Mouse (Mus musculus) adrenal gland, adult 18-20 months (tissue): ENCODE data around the gene Plpp4. TPM values are rescaled to one million over a fixed set of nuclear protein-coding genes. Genes with fewer than 3 reads are reported as not detected.

ENCODE experiments used
- DNase-seq, 2 experiments: peaks; one replicate each; pipeline ENCODE4 v3.0.0; 2021 to 2022; ENCODE audit warnings: low spot score in 2 of 2
- long read RNA-seq, 2 experiments: library from polyadenylated mRNA; stranded (forward); transcript quantifications; one replicate each; pipeline ENCODE4 v2.0.0; 2021
- total RNA-seq, 2 experiments: library from RNA; stranded (reverse); gene quantifications; 1 replicate in 1 of 2; 2 replicates in 1 of 2; pipeline ENCODE4 v1.2.3; 2021

The Plpp4 gene
- not detected for total RNA-seq
- long read RNA-seq, experiment 1, result 0 reads
- long read RNA-seq, experiment 2, result 0 reads

- peak in 1 of 2 experiments; percentile 10 for DNase-seq
Measured at GRCm38 (mm10) chr7:129256621-129257373, at the start of gene Plpp4. Gene Plpp4 (plus strand): TSS chr7:129257031.

- no peak for DNase-seq
Measured at GRCm38 (mm10) chr7:129215926-129216543, 40.8 kb upstream of the Plpp4 start.

- DNase-seq, result no peak
Measured at GRCm38 (mm10) chr7:129216547-129217195, 40.2 kb upstream of the Plpp4 start.

- DNase-seq, result no peak
Measured at GRCm38 (mm10) chr7:129220948-129221347, 35.9 kb upstream of the Plpp4 start.

- DNase-seq, result no peak
Measured at GRCm38 (mm10) chr7:129221649-129222048, 35.2 kb upstream of the Plpp4 start.

GRCm38 (mm10) chr7:129235410-129235809 is 21.4 kb upstream of the Plpp4 start:
- no peak for DNase-seq

- DNase-seq, result no peak
Measured at GRCm38 (mm10) chr7:129235995-129236394, 20.8 kb upstream of the Plpp4 start.

GRCm38 (mm10) chr7:129250981-129251380 is 5.8 kb upstream of the Plpp4 start:
- DNase-seq, result no peak

GRCm38 (mm10) chr7:129253406-129253805 is 3.4 kb upstream of the Plpp4 start:
- DNase-seq, result no peak

GRCm38 (mm10) chr7:129254126-129254525 is 2.7 kb upstream of the Plpp4 start:
- DNase-seq, result no peak

GRCm38 (mm10) chr7:129255406-129255805 is 1.4 kb upstream of the Plpp4 start:
- no peak for DNase-seq

GRCm38 (mm10) chr7:129257374-129258018 is 665 bp downstream of the Plpp4 start:
- no peak for DNase-seq

GRCm38 (mm10) chr7:129258331-129258730 is 1.5 kb downstream of the Plpp4 start:
- DNase-seq, result no peak

GRCm38 (mm10) chr7:129259195-129259594 is 2.4 kb downstream of the Plpp4 start:
- DNase-seq, result no peak

GRCm38 (mm10) chr7:129273867-129274266 is 17.0 kb downstream of the Plpp4 start:
- no peak for DNase-seq

- no peak for DNase-seq
Measured at GRCm38 (mm10) chr7:129274726-129275125, 17.9 kb downstream of the Plpp4 start.

- DNase-seq, result no peak
Measured at GRCm38 (mm10) chr7:129277751-129278150, 20.9 kb downstream of the Plpp4 start.

GRCm38 (mm10) chr7:129278801-129279200 is 22.0 kb downstream of the Plpp4 start:
- DNase-seq, result no peak

GRCm38 (mm10) chr7:129279261-129279660 is 22.4 kb downstream of the Plpp4 start:
- DNase-seq, result no peak

- DNase-seq, result no peak
Measured at GRCm38 (mm10) chr7:129281966-129282365, 25.1 kb downstream of the Plpp4 start.

- DNase-seq, result no peak
Measured at GRCm38 (mm10) chr7:129285186-129285868, 28.5 kb downstream of the Plpp4 start.
